Mouse (Mus musculus) hindbrain, embryonic 15.5 days (tissue): ENCODE measurements around the gene Gm5460. TPM values are rescaled to one million over a fixed set of nuclear protein-coding genes. Genes with fewer than 3 reads are reported as not detected.

Source experiments
- ATAC-seq: fragments of 200-750 bp; cut with Nextera tagmentation; 2 replicates; pipeline ENCODE4 v1.8.0; 2017; ENCODE audit warnings: low read depth, moderate number of reproducible peaks, moderate TSS enrichment; ENCODE audit not compliant: low FRiP score
- H3K27ac ChIP-seq: fragments of 300-500 bp; sonication (generic); replicated peaks from 2 replicates; pipeline ENCODE4 v1.5.1; 2015; ENCODE audit warnings: mild to moderate bottlenecking, inconsistent platforms
- H3K27me3 ChIP-seq: fragments of 300-500 bp; sonication (generic); 2 replicates; pipeline ENCODE4 v1.6.1; 2015; ENCODE audit warnings: control low read depth, inconsistent platforms
- H3K36me3 ChIP-seq: fragments of 300-500 bp; sonication (generic); 2 replicates; pipeline ENCODE4 v1.6.1; 2015; ENCODE audit warnings: control low read depth, inconsistent platforms
- H3K4me1 ChIP-seq: fragments of 300-500 bp; sonication (generic); replicated peaks from 2 replicates; pipeline ENCODE4 v1.6.1; 2015; ENCODE audit warnings: control low read depth, inconsistent platforms
- H3K4me2 ChIP-seq: fragments of 300-500 bp; sonication (generic); 2 replicates; pipeline ENCODE4 v1.6.1; 2015; ENCODE audit warnings: moderate library complexity, mild to moderate bottlenecking, inconsistent platforms
- H3K4me3 ChIP-seq: fragments of 300-500 bp; sonication (generic); 2 replicates; pipeline ENCODE4 v1.5.1; 2015; ENCODE audit warnings: mild to moderate bottlenecking, inconsistent platforms
- H3K9ac ChIP-seq: fragments of 300-500 bp; sonication (generic); 2 replicates; pipeline ENCODE4 v1.6.1; 2015; ENCODE audit warnings: inconsistent platforms
- H3K9me3 ChIP-seq: fragments of 300-500 bp; sonication (generic); 2 replicates; pipeline ENCODE4 v1.6.1; 2016; ENCODE audit warnings: control low read depth, inconsistent platforms
- WGBS: fragments of 180-500 bp; shearing (Covaris S2); methylation state at CpG from one replicate; pipeline ENCODE4 v1.1.7; 2015; 5-methylcytosine and 5-hydroxymethylcytosine counted together
- polyA plus RNA-seq: library from polyadenylated mRNA; unstranded; fragments of >200 nt; fragmentation: Nextera tagmentation; extraction: Ambion mirVana; gene quantifications from 2 replicates; pipeline ENCODE4 v1.2.1, GENCODE M21; 2015

Gene Gm5460
- polyA plus RNA-seq, 1 experiment from 2014 or later, result not detected

DNA sequence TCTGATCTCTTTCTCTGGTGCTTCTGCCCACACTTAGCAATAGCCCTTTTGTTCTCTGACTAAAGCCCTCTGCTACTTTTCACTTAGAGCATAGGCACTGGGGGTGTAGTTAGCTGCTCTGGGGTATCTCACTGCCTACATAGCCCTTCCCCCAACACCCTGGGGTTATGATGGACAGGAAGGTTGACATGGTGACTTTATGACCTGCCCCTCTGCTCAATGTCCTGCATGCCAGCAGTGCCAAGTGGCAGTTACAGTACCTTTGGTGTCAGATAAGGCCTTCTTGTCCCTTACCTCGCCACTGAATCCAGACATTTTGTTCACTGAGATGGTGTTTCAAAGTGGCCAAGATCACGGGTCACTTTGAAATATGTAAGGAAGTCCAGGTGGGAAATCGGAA lies 1.5 kb upstream of the Gm5460 start, which contains the start of gene Gm30083:
Gene Gm30083, minus strand, starts transcription at position 120 of the 400 bp plus-strand sequence.
- Histone ChIP-seq H3K27ac (no peak within 1 kb of the TSS), H3K4me3 (no peak within 1 kb of the TSS), H3K27me3 (no peaks in the 10 kb centered on the region), H3K4me2 (no peak within 1 kb of the TSS), H3K9ac (no peak within 1 kb of the TSS), H3K9me3 (no peaks in the 10 kb centered on the region), H3K36me3 (no peaks in the 10 kb centered on the region), H3K4me1 (no peaks in the 10 kb centered on the region)
- 86% methylated on average over 3 of the region's 3 CpGs for WGBS
- ATAC-seq, result no peak

GRCm38 (mm10) chr14:34016938-34017337 lies 380 bp downstream of the Gm5460 start:
- Histone ChIP-seq H3K4me1 (no peaks in the 10 kb centered on the region), H3K36me3 (no peaks in the 10 kb centered on the region), H3K27me3 (no peaks in the 10 kb centered on the region), H3K9me3 (no peaks in the 10 kb centered on the region), H3K27ac (no peak overlapping the region), H3K9ac (no peak overlapping the region), H3K4me3 (no peak overlapping the region), H3K4me2 (no peak overlapping the region)
- no peak for ATAC-seq
- WGBS, result 87% methylated on average over 2 of the region's 2 CpGs

DNA sequence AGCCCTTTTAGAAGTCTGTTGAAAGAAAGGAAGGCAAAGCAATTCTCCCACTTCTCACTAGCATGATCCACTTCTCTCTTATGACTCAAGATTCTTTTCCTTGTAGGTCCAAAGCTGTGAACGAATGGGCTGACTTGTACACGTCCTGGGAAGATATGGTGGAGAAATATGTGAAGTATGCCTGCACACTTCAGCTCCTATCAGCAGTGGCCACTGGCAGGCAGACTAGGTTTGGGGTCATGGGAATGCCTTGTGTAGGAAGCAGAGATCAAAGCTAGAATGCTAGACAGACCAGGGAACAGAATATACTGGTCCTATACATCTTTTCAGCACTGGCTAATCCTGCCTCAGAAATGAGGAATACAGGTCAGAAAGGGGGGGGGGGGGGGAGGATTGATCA lies 10.2 kb downstream of the Gm5460 start:
- ATAC-seq, result no peak

GRCm38 (mm10) chr14:34033841-34034610 lies 17.5 kb downstream of the Gm5460 start:
- no peaks in the 10 kb centered on the region for H3K4me1 ChIP-seq
- no peak overlapping the region for H3K9ac ChIP-seq
- no peaks in the 10 kb centered on the region for H3K9me3 ChIP-seq
- H3K36me3 ChIP-seq, result no peaks in the 10 kb centered on the region
- no peak overlapping the region for H3K4me3 ChIP-seq
- no peak overlapping the region for H3K4me2 ChIP-seq
- 93% methylated on average over 8 of the region's 8 CpGs for WGBS
- no peaks in the 10 kb centered on the region for H3K27me3 ChIP-seq
- no peak overlapping the region for H3K27ac ChIP-seq
- ATAC-seq, result no peak

More for the DNA sequence above, 10.2 kb downstream of the Gm5460 start:
- Histone ChIP-seq H3K27ac (no peak overlapping the region), H3K4me2 (no peak overlapping the region), H3K36me3 (no peaks in the 10 kb centered on the region), H3K27me3 (no peaks in the 10 kb centered on the region), H3K4me3 (no peak overlapping the region), H3K4me1 (no peaks in the 10 kb centered on the region), H3K9me3 (no peaks in the 10 kb centered on the region), H3K9ac (no peak overlapping the region)
- 83% methylated on average over 2 of the region's 2 CpGs for WGBS

DNA sequence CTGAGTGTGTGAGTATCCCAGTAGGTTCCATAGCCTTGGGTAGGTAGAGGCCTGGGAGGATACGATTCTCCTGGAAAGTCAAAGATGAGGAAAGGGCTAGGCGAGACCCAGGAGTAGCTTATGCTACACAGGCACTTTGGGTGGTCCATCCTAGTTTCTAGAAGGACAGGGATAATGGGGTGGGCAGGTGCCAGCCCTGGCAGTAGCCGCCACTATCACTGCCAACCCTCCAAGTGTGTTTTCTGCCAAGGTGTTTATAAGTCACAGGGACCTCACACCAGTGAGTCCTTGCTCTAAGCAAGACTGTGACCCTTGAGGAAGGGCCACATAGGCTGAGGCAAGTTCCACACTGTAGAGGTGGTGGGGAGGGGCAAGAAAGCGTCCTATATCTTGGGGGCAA lies 24.7 kb downstream of the Gm5460 start:
- H3K9me3 ChIP-seq, result no peaks in the 10 kb centered on the region
- no peak for ATAC-seq
- H3K4me3 ChIP-seq, result no peak overlapping the region
- H3K27ac ChIP-seq, result no peak overlapping the region
- H3K9ac ChIP-seq, result no peak overlapping the region
- WGBS, result 83% methylated on average over 4 of the region's 4 CpGs
- H3K27me3 ChIP-seq, result no peaks in the 10 kb centered on the region
- H3K36me3 ChIP-seq, result no peaks in the 10 kb centered on the region
- no peak overlapping the region for H3K4me2 ChIP-seq
- H3K4me1 ChIP-seq, result no peaks in the 10 kb centered on the region

- ATAC-seq, result no peak
- H3K27me3 ChIP-seq, result no peaks in the 10 kb centered on the region
- WGBS, result 68% methylated on average over 3 of the region's 3 CpGs
- no peak overlapping the region for H3K4me2 ChIP-seq
- no peaks in the 10 kb centered on the region for H3K4me1 ChIP-seq
- no peaks in the 10 kb centered on the region for H3K36me3 ChIP-seq
- no peak overlapping the region for H3K4me3 ChIP-seq
- no peaks in the 10 kb centered on the region for H3K9me3 ChIP-seq
- H3K9ac ChIP-seq, result no peak overlapping the region
- no peak overlapping the region for H3K27ac ChIP-seq
These were observed 26.8 kb downstream of the Gm5460 start for GRCm38 (mm10) chr14:34043341-34043740.

DNA sequence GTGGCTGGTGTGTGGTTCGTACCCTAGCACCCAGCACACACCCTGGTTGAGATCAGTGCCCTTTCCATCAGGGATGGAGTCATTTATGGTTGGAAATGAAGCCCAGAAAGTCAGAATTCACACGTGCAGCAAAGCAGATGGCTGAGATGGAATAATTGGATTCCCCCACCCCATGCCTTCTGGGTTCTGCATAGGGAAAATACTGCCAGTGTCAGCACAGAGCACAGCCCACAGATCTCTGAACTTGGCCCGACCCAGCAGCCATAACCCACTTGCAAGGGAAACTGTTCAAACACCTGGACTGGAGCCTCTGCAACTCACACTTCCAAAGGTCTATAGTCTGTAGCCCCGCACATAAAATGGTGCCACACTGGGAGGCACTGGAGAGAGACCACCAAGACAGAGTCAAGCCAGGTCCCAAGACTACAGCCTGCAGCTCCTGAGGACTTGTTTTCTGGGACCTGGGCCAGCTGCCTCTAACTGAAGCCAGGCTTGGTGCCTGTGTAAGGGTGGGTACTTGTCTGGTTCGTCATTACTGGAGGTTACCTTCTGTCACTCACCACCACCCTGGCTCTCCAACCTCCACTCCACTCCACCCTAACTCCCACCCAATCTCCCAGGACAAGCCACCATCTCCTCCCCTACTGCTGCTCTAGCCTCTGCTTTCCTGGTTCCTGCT lies 33.7 kb downstream of the Gm5460 start:
- WGBS, result 74% methylated on average over 5 of the region's 5 CpGs
- H3K27ac ChIP-seq, result no peak overlapping the region
- ATAC-seq, result no peak

DNA sequence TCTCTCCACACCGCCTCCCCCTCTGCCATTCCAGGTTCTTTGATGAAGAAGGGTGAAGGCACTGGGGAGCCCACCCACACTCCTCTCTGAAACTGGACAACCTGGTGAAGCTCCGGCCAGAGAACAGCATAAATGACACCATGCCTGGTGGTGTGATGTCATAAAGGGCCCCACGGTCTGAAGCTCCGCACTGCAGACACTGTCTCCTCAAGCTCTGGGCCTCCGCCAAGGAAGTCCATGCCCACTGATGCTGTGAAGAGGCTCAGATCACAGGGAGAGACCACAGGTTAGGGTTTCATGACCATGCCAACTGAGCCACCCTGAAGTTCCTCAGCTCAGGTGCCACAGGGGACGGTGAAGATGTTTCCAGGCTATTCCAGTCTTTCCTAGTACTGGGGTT lies 36.0 kb downstream of the Gm5460 start, which contains the start of gene Antxrl:
Gene Antxrl, plus strand, starts transcription at position 192 of the 400 bp plus-strand sequence.
- H3K36me3 ChIP-seq, result no peaks in the 10 kb centered on the region
- H3K27ac ChIP-seq, result no peak within 1 kb of the TSS
- no peak within 1 kb of the TSS for H3K4me3 ChIP-seq
- ATAC-seq, result no peak
- H3K4me1 ChIP-seq, result no peaks in the 10 kb centered on the region
- 96% methylated on average over 6 of the region's 6 CpGs for WGBS
- no peak within 1 kb of the TSS for H3K4me2 ChIP-seq
- no peaks in the 10 kb centered on the region for H3K9me3 ChIP-seq
- no peaks in the 10 kb centered on the region for H3K27me3 ChIP-seq
- no peak within 1 kb of the TSS for H3K9ac ChIP-seq

More for the DNA sequence above, 33.7 kb downstream of the Gm5460 start:
- no peaks in the 10 kb centered on the region for H3K4me1 ChIP-seq
- H3K9ac ChIP-seq, result no peak overlapping the region
- no peaks in the 10 kb centered on the region for H3K9me3 ChIP-seq
- no peak overlapping the region for H3K4me2 ChIP-seq
- H3K36me3 ChIP-seq, result no peaks in the 10 kb centered on the region
- no peak overlapping the region for H3K4me3 ChIP-seq
- no peaks in the 10 kb centered on the region for H3K27me3 ChIP-seq

- H3K9ac ChIP-seq, result no peak overlapping the region
- no peak for ATAC-seq
- H3K4me2 ChIP-seq, result no peak overlapping the region
- H3K9me3 ChIP-seq, result no peaks in the 10 kb centered on the region
- no peaks in the 10 kb centered on the region for H3K27me3 ChIP-seq
- no peak overlapping the region for H3K4me3 ChIP-seq
- WGBS, result 77% methylated on average over 6 of the region's 6 CpGs
- no peaks in the 10 kb centered on the region for H3K36me3 ChIP-seq
- H3K27ac ChIP-seq, result no peak overlapping the region
- H3K4me1 ChIP-seq, result no peaks in the 10 kb centered on the region
These were observed 55.1 kb downstream of the Gm5460 start for GRCm38 (mm10) chr14:34071665-34072064.

- Histone ChIP-seq H3K27me3 (no peaks in the 10 kb centered on the region), H3K9me3 (no peaks in the 10 kb centered on the region), H3K4me2 (no peak overlapping the region), H3K27ac (no peak overlapping the region), H3K4me3 (no peak overlapping the region), H3K36me3 (no peaks in the 10 kb centered on the region), H3K9ac (no peak overlapping the region), H3K4me1 (no peaks in the 10 kb centered on the region)
- ATAC-seq, result no peak
- 27% methylated on average over 4 of the region's 4 CpGs for WGBS
These were observed 58.8 kb downstream of the Gm5460 start for GRCm38 (mm10) chr14:34075346-34075745.

GRCm38 (mm10) chr14:34077222-34077621 lies 60.7 kb downstream of the Gm5460 start:
- Histone ChIP-seq H3K9me3 (no peaks in the 10 kb centered on the region), H3K4me3 (no peak overlapping the region), H3K4me1 (no peaks in the 10 kb centered on the region), H3K9ac (no peak overlapping the region), H3K27ac (no peak overlapping the region), H3K4me2 (no peak overlapping the region), H3K36me3 (no peaks in the 10 kb centered on the region), H3K27me3 (no peaks in the 10 kb centered on the region)
- 48% methylated on average over 5 of the region's 5 CpGs for WGBS
- no peak for ATAC-seq

- no peak for ATAC-seq
These were observed 61.7 kb downstream of the Gm5460 start for GRCm38 (mm10) chr14:34078293-34078692.

More at GRCm38 (mm10) chr14:34078293-34078692, 61.7 kb downstream of the Gm5460 start:
- no peaks in the 10 kb centered on the region for H3K9me3 ChIP-seq
- H3K4me1 ChIP-seq, result no peaks in the 10 kb centered on the region
- 70% methylated on average over 4 of the region's 4 CpGs for WGBS
- H3K27me3 ChIP-seq, result no peaks in the 10 kb centered on the region
- no peak overlapping the region for H3K9ac ChIP-seq
- no peak overlapping the region for H3K4me2 ChIP-seq
- no peak overlapping the region for H3K4me3 ChIP-seq
- no peaks in the 10 kb centered on the region for H3K36me3 ChIP-seq
- H3K27ac ChIP-seq, result no peak overlapping the region
